Mouse (Mus musculus) right cerebral cortex, postnatal 10 days (tissue): ENCODE results near the gene Pard6a.

Experiments
- DNase-seq, 2 experiments: peaks; one replicate each; pipeline ENCODE4 v3.0.0; 2021; ENCODE audit warnings: low spot score in 2 of 2

Gene Pard6a

DNA sequence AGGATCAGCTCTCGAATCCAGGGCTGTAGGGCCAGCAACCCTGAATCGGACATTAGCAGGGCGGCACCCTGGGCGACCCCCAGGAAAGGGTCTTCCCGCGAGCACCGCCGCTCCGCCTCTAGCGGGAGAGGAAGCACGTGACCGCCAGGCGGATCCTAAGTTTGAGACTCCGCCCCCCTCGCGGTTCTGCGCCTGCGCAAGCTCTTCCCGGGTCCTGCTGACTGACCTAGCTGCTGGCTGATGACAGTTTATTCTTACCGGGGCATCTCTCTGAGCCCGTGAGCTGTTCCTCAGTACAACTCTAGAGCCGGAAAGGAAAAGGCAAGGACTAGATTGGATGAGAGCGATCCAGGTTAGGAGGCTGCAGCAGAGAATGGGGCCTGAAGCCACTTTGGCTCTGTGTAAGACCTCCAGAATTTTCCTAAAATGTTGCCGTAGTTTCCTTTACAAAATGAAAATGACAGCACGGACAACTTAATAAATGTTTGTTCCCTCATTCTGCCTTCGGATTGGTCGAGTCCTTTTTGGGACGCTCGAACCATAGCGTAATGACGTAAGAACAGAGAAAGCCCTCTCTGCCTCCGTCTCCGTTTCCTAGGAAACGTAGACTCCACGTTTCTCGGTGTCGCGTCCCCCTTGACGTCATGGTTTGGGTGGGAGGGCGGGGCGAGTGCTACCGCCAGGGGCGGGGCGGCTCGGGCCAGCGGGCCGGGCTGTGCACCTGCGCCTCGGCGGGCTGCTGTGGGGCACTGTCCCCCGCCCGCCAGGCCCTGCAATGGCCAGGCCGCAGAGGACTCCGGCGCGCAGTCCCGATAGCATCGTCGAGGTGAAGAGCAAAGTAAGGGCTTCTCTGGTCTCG lies at the start of gene Pard6a, which contains the start of gene Acd:
Gene Pard6a, plus strand, starts transcription at position 183 of the 859 bp plus-strand sequence.
Gene Acd, minus strand, starts transcription at position 137 of the 859 bp plus-strand sequence.
- DNase-seq, result peak; percentile 96 to 97

DNA sequence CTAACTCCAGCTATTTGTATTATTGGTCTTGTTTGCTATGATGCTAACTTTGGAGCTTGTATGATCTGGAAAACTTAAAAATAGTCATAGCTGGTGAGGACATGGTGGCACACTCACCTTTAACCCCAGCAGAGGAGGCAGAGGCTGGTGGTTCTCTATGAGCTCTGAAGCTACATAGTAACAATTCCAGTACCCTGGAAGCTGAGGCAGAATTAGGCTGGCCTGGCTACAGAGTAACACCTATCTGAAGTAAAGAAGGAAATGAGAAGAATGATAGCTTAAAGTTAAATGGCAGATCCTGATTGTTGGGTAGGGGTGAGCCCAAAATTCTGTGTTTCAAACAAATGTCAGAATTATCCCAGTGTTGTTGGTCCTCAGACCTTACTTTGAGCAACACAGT lies 43.3 kb upstream of the Pard6a start:
- DNase-seq, result no peak

DNA sequence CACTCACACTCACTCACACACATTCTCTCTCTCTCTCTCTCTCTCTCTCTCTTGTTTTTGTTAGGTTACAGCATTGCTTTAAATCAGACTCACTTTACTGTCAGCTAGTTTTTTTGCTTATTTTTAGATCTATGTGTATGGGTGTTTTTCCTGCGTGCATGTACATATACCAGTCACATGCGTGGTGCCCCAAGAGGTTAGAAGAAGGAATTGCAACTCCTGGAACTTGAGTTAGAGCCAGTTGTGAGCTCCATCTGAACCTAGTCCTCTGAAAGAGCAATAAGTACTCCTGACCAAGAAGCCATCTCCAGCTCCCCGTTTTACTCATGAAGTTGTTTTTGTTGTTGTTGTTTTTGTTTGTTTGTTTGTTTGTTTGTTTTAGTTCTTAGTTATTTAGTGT lies 39.8 kb upstream of the Pard6a start:
- no peak for DNase-seq

DNA sequence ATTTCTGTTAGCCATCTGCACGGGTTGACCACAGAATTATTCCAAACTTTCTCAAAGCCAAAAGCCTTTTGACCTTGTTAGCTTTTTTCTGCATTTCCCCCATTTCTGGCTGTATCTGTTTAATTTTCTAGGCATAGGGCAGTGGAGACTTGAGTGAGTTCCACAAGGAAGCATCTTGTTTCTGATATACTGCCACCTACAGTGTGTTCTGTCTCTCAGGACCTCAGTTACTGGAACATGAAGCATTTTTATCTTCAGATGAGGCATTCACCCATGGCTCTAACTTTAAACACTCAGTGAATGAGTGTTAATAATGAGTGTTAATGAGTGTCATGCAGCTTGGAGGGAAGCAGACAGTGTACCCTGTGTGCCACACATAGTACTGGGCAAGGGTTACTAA lies 23.1 kb upstream of the Pard6a start:
- no peak for DNase-seq

DNA sequence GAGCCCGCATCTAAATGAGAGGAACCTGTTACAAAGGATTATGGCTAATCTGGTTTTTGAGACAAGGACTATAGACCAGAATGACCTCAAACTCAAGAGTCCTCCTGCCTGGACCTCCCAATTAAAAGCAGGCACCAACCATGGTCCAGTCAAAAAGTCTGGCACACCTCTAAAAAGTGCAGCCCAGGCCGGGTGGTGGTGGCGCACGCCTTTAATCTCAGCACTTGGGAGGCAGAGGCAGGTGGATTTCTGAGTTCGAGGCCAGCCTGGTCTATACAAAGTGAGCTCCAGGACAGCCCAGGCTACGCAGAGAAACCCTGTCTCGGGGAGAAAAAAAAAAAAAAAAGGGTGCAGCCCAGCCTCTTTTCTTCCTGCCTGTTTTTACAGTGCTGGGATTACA lies 15.6 kb upstream of the Pard6a start:
- no peak for DNase-seq

DNA sequence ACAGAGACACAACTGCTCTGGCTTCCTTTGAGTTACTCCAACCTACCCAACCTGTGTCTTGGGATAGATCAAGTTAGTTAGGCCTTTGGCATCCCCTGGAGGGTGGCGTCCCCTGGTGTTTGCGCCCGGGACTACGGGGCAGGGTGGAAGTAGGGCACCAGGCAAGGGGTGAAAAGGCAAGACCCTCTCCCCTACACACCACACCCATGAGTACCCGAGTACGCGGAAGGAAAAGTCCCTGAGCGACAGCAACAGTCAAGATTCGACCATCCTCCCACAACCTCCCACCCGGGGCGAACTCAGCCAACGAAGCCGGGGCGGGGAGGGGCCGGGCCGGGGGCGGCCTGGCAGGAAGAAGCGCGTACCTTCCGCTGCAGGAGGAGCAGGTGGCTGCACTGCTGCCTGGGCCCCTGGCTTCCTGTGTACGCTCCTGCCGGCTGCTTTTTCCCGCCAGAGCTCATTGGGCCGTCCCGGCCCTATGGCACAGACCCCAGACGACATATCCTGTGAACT lies 15.1 kb upstream of the Pard6a start, which contains the start of gene Carmil2:
Gene Carmil2, plus strand, starts transcription at position 479 of the 513 bp plus-strand sequence.
- DNase-seq, result peak; percentile 33 to 54

DNA sequence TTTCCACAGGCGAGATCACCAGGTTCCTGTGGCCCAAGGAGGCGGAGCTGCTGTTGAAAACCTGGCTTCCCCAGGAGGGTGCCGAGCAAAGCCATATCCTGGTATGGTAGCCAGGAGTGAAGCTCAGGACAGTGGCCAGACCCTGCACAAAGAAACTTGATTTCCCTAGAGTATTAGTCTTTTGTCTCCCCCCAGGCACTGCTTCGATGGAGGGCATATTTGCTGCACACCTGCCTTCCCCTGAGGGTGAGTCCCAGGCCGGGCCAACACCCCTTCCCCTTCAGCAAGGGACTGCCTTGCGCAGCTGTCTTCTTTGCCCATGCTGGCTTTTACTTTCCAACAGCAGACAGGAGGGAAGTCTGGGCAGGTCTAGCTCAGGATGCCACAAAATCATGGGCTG lies 14.4 kb upstream of the Pard6a start:
- DNase-seq, result no peak

DNA sequence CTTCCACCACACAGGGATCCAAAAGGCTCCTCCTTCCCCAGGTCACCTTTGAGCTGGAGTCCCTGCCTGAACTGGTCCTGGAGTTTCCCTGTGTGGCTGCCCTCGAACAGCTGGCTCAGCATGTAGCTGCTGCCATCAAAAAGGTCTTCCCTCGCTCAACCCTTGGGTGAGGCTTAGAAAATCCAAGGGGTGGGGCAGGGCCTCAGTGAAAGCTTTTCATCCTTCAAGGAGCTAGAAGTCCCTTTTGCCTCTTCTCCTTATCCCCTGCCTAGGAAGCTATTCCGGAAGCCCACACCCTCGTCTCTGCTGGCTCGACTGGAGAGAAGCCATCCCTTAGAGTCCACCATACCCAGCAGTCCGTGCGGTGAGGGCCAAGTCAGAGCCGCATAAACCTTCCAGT lies 13.4 kb upstream of the Pard6a start:
- DNase-seq, result no peak

DNA sequence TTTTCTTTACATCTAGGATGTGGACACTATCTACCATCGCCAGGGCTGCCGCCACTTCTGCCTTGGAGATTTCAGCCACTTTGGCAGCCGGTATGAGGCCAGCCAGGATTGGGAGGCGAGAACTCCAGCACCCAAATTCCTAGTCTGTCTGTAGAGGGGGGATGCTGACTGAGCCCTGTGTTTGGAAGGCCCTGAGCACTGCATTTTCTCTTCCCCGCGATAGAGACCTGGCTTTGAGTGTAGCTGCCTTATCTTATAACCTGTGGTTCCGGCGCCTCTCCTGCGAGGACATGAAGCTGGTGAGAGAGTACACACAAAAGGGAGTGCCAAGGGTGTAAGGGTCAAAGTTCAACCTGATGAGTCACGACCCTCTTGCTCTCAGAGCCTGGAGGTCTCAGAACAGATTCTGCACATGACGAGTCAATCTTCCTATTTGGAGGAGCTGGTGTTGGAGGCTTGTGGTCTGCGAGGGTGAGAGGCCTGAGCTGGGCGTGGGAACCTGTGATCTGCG lies 12.7 kb upstream of the Pard6a start:
- DNase-seq, result no peak

DNA sequence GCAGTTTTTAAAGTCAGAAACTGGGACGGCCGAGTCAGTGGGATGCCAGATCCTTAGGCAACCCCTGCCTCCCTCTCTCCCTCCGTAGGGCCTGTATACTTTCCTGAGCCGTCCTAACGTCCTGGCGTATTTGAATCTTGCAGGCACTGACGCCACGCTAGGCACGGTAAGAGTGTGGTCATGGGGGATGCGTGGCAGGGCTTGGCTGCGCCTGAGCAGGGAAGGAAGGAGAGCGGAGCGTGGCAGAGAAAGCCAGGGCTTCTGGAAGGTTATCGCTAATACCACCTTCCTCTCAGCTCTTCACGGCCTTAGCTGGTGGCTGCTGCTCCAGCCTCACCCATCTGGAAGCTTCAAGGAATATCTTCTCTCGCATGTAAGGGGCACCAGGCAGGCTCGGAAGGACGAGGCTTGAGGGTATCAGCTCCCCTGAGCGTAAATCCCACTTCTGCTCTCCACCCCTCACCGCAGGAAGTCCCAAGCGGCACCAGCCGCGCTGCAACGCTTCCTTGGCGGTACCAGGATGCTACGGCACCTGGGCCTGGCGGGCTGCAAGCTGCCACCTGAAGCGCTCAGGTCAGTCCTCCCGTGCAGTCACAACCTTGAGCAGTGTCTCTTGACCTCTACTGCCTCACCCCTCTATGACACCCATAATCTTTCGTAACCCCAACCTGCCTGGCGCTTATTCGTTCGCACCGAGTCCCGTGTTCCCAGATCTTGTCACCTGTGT lies 11.5 kb upstream of the Pard6a start:
- DNase-seq, result no peak

DNA sequence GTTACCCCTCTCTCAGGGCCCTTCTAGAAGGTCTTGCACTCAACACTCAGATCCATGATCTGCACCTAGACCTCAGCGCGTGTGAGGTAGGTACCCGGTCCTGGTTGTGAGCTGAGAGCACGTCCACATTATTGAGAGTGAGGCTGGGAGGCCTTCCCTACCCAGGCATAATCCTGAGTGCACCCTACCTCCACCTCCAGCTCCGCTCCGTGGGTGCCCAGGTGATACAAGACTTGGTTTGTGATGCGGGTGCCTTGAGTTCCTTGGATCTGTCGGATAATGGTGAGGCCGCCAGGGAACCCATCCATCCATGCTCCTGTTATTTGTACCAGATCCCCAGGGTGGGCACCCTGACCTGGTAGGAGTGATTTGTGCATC lies 11.0 kb upstream of the Pard6a start:
- no peak for DNase-seq

DNA sequence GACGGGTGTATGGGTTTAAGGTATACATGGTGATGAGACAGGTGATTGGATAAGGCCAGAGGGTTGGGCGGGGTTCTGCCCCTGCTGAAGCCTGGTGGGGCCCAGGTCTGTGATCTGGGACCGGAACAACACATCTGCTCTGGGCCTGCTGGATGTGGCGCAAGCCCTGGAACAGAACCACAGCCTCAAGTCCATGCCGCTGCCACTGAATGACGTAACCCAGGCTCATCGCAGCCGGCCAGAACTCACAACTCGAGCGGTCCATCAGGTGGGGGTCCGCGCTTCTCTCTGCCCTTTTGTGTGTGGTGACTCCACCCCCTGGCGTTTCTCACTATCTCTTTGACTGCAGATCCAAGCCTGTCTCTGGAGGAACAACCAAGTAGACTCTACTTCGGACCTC lies 10.0 kb upstream of the Pard6a start:
- DNase-seq, result no peak

DNA sequence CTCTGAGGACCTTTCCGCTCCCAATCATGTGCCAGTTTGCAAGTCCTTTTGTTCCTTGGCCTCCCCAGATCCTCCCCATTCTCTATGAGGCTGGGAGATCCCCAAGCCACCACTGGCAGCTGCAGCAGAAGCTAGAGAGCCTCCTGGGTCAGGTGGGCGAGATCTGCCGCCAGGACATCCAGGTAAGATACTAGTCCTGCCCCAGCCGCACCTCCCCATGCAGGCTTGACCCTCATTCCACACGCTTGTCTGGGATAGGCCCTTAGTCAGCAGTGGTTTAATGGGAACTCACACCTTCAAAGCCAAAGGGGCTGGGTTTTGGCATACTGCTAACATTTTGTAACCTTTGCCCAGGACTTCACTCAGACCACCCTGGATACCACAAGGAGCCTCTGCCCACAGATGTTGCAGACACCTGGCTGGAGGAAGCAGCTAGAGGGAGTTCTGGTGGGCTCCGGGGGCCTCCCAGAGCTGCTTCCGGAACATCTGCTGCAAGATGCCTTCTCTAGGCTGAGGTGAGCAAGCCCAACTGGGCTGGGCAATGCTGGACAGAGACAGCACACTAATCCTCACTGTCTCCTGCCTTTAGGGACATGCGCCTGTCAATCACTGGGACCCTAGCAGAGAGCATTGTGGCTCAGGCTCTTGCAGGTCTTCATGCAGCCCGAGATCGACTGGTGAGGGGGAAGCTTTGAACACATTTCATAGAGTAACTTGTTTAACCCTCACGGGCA lies 8.3 kb upstream of the Pard6a start:
- no peak for DNase-seq

DNA sequence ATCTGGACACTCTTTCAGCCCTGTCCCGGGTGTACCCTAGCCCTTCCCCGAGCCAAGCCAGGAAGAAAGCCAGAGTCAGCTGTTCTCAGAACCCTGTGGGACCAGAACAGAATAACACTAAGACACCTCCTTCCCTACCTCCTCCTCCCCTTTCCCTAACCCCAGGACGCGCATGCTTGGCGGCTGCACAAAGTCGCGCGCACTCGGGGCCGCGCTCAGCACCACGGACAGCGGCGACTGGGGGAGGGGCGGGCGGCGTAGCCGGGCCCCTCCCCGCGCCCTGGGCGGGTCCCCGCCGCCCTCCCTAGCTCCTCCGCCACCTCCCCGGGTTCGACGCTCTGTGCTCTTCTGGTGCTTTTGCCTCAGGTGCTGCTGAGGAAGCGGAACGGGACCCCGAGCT lies 7.3 kb upstream of the Pard6a start:
- peak; percentile 88 to 90 for DNase-seq

DNA sequence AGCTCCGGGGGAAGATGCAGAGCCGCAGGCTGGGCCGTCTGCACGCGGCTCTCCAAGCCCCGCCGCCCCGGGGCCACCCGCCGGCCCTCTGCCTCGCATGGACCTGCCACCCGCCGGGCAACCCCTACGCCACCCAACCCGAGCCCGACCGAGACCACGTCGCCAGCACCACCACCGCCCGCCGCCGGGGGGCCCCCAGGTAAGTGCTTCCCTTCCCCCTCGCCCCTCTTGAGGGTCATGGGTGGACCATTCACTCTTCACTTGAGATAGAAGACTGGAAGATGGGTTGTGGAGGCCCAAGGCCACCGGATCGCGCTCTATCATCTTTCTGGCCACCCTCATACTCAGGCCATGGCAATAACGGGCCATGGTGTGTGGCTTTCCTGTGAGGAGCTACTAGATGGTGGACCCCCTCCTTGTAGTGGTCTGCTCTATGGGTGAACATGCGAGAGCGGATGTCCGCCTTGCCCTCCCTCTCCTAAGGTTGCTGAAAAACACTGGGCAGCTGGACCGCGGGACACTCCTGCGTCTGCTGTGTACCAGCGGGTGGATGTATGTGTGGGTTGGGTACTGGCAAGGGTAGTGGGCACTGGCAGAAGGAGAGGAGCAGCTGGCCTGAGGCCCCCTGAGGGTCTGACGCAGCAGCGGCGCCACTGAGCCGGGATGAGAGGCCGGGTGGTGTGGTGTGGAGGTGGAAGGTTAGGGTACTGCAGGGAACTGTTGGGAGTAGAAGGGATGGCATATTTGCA lies 6.7 kb upstream of the Pard6a start:
- peak in 1 of 2 experiments; percentile 67 for DNase-seq

DNA sequence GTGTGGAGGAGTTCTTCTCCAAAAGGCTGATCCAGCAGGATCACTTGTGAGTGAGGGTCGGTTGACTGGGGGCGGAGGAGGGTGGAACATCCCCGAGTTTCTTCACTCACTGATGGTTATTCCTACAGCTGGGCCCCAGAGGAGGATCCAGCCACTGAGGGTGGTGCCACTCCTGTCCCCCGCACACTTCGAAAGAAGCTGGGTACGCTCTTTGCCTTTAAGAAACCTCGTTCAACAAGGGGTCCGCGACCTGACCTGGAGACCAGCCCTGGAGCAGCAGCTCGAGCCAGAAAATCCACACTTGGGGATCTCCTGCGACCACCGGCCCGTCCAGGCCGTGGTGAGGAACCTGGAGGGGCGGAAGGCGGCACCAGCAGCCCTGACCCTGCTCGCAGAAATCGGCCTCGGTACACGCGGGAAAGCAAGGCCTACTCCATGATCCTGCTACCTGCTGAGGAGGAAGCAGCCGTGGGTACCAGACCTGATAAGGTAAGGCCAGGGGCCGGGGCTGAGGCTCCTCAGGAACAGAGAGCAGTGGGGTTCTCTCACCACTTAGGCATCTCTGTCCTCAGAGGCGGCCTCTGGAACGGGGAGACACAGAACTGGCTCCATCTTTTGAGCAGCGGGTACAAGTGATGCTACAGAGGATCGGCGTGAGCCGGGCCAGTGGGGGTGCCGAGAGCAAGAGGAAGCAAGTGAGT lies 5.7 kb upstream of the Pard6a start:
- peak in 1 of 2 experiments; percentile 33 for DNase-seq

DNA sequence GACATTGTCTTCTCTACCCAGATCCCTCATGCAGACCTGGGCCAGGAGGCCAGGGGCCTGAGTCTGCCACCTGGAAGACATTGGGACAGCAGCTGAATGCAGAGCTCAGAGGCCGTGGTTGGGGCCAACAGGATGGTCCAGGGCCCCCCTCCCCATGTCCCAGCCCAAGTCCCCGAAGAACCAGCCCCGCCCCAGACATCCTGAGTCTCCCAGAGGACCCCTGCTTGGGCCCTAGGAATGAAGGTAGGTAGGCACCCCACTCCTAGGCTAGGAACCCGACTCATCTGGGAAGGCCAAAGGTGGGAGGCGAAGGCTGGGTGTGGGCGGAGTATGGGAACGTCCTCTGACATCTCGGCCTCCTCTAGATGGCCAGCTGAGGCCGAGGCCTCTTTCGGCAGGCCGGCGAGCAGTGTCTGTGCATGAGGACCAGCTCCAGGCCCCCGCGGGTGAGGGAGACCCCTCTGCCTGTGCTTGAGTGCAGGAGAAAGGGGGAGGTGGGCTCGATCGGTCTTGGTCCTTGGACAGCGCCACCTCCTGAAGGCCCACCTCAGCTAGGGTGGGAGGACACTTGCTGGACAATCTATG lies 3.7 kb upstream of the Pard6a start:
- peak in 1 of 2 experiments; percentile 30 for DNase-seq

DNA sequence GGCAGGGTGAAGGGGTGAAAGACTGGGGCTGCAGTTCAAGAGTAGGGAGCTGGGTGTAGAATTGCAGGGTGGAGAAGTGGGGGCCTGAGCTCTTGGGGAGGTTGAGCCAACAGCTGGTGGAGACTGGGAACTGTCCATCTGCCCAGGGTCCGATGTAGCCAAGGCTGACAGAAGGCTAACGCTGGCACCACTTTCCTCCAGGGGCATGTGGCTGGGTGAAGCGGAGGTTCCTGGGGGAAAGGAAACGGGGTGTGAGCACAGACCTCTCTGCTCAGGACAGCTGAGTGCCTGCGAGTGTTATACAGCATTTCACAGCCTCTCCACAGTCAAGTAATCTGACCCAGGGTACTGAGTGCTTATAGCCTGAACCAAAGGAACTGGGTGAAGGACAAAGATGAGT lies 2.2 kb upstream of the Pard6a start:
- DNase-seq, result no peak

DNA sequence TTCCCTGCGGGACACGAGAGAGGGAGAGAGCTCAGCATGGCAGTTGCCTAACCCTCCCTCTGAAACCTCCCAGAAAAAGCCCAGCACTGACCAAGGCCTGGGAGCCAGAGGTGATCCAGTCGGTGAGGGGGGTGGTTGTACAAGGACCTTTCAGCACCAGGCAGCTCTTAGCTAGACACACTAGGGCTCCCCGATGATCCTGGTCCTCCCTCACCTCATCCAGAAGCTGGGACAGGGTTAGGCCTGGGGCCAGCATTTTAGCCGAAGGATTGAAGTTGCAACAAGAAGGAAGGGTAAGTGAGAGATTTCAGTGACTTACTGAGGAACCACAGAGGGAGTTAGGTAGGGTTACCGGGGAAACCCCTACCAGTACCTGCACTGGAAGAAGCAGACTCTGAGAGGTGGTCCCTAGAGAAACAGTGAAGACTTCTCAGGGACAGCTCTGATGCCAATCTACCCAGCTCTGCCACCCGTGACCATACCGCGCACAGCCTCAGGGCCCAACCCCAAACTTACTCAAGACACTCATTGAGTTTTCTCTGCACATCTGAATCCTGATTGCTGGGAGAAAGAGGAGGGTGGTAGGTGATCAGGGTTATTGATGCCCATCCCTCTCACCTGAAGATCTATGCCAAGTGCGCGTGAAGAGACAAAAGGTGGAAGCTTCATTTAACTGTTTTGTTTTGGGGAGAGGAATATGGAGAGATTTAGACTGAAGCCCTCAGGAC lies 1.3 kb upstream of the Pard6a start:
- peak in 1 of 2 experiments; percentile 25 for DNase-seq
